Mouse (Mus musculus) mature B cell (primary cell): ENCODE results near the gene Prl6a1.

Experiments
- in situ Hi-C: fragments of 300-500 bp; cut with MboI; formaldehyde crosslinking; loops from 2 replicates; pipeline ENCODE4 v1.14.3; 2019

The Prl6a1 gene

DNA sequence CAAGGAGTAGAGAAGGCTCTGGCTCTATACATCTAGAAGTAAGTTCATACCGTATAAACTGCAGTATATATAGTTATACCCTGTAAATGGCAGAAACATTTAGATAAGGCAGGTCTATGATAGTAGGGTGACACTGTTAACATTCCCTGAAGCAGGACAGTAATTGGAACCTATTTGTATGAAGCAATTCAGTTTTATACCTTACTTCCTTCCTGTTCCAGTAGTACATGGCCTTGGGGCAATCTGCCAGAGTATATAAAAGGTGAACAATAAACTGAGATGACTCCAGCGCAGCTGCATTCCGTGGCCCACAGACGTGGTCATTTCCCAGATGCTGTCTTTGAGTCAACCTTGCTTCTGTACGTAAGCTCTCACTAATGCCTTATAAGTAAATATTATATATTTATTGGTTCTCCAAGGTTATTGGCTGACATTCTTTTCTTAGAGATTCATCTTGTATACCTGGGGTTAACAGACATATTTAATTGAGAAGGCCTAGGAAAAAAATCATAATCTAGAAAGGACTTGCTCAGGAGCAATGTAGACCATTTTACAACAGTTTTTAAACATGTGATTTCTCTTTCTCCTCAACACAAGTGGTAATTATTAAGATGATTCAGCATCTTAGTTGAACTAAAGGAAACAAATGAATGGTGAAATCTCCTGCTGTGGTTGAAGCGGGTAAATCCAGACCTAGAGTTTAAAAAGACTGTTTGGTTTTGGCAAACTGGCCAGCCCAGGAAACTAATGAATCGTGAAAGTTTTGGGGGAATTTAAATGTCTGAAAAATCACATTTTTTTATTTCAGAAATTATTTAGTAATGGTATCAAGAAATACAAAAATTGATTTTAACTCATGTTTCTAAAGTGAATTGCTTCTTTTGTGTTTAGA, at the start of gene Prl6a1:
Gene Prl6a1 (plus strand): TSS at position 294 of the 892 bp plus-strand sequence.
- in situ Hi-C loops: no loop called here

- in situ Hi-C loops: no loop called here
These were observed 22.6 kb downstream of the Prl6a1 start for GRCm38 (mm10) chr13:27334989-27335388.

GRCm38 (mm10) chr13:27342733-27343275, 30.4 kb downstream of the Prl6a1 start:
- in situ Hi-C loops: no loop called here

- in situ Hi-C loops: no loop called here
These were observed 32.9 kb downstream of the Prl6a1 start, which contains the start of gene Prl8a2 for GRCm38 (mm10) chr13:27345373-27345772. Prl8a2 (plus strand) TSS chr13:27345673.
